Mouse (Mus musculus) lung, postnatal 0 days (tissue): ENCODE results near the gene Psmd4.

ENCODE experiments used
- CTCF ChIP-seq: IDR thresholded peaks from 2 replicates; pipeline ENCODE4 v1.5.1; 2016; ENCODE audit warnings: antibody characterized with exemption, mild to moderate bottlenecking
- EP300 ChIP-seq: IDR thresholded peaks from 2 replicates; pipeline ENCODE4 v1.6.1; 2016; ENCODE audit warnings: antibody characterized with exemption, mild to moderate bottlenecking, control low read depth

DNA sequence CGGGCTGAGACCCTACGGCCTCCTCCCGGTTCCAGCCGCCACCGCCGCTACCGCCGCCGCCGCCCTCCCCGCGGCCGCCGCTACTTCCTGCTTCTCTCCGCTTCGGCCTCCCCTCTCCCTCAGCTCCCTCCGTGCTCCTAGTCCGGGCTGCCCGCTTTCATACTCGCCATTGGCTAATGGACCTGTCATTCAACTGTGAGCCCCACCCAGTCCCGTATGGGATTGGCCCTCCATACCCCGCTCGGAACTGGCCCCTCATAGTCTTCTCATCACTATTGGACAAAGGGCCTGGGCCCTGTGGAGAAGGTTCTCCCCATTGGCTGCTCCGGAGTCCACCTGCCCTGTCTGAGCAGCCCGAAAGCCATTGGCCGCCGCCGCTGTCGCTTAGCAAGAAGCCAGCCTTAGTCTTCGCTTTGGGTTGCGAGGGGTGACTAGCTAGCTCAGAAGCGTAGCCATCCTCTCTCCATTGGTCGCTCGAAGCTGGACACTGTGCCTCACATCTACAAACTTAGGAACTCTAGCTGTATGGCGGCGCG is 27.0 kb downstream of the Psmd4 start, which contains the start of gene Zfp687:
- no peak for TF ChIP-seq EP300
- no peak for TF ChIP-seq CTCF
